In the genomic region with DNA sequence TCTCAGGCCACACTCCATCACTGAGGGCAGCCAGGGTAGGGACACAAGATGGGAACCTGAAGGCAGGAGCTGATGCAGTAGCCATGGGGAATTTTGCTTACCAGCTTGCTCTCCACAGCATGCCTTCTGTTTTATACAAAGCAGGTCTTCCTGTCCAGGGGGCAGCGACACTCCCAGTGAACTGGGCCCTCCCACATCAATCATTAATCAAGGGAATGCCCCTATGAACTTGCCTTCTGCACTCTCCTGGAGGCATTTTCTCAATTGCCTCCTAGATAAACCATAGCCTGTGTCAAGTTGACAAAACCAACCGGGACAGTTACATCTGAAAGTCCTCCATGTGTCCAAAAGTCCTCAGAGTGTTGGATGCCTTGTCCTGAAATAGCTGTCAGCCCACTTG, we compare ENCODE assay signal across 24 mouse cellular contexts. TPM values are rescaled to one million over a fixed set of nuclear protein-coding genes. Genes with fewer than 3 reads are reported as not detected.
A peak's percentile ranks its signal among the peaks of the same experiment; 100 is the strongest.
DNase-seq lines count a peak whose midpoint lies in the region; ATAC-seq and TF ChIP-seq lines count a peak whose summit lies in the region.
"Had no signal": no experiment of that assay in that cellular context is flagged by ENCODE, and none has a peak within 500 bp of the region (broad histone marks: within the 10 kb centered on the region; RNA-seq: fewer than 3 reads in every experiment).

No protein-coding gene starts in this region.

- H3K4me1 ChIP-seq in liver, adult 2 months (ENCODE audit: control insufficient read depth, insufficient read depth, low read length): peaks cover 2% of the 10 kb centered on the region; the same call in 1 of the 2 replicates
- 0 out of 2 replicates have a peak, but pooled peaks cover 3% of the 10 kb centered on the region for H3K4me1 ChIP-seq in liver, embryonic 11.5 days (replicated peaks; ENCODE audit: control insufficient read depth, insufficient read depth, low read length)
- H3K4me1 ChIP-seq: hindbrain, embryonic 12.5 days; limb, embryonic 15.5 days had no signal

- intact Hi-C loops in left cerebral cortex, postnatal 36 days (cut with DNase I): no loop called here

- no peaks in the 10 kb centered on the region for H3K79me2 ChIP-seq in liver, adult 2 months (ENCODE audit: control insufficient read depth, insufficient read depth, low read length)

- H3K9ac ChIP-seq in liver, adult 2 months (ENCODE audit: low read depth, low read length): no peak overlapping the region
- H3K9ac ChIP-seq in liver, embryonic 11.5 days (ENCODE audit: low read depth, low read length): no peak overlapping the region
- H3K9ac ChIP-seq: forebrain, postnatal 0 days; heart, embryonic 13.5 days; hindbrain, embryonic 12.5 days; limb, embryonic 15.5 days had no signal

- H3K36me3 ChIP-seq in liver, adult 2 months (ENCODE audit: control insufficient read depth, insufficient read depth, low read length): no peaks in the 10 kb centered on the region
- no peaks in the 10 kb centered on the region for H3K36me3 ChIP-seq in liver, embryonic 11.5 days (ENCODE audit: control insufficient read depth, insufficient read depth, low read length)
- H3K36me3 ChIP-seq: embryonic facial prominence, embryonic 10.5 days; heart, embryonic 13.5 days; hindbrain, embryonic 12.5 days; limb, embryonic 15.5 days; midbrain, embryonic 10.5 days had no signal

- no peak overlapping the region for H3K4me2 ChIP-seq in liver, embryonic 11.5 days
- H3K4me2 ChIP-seq: heart, embryonic 13.5 days; hindbrain, embryonic 12.5 days; limb, embryonic 15.5 days had no signal

- no peaks in the 10 kb centered on the region for H3K9me3 ChIP-seq in liver, embryonic 11.5 days (ENCODE audit: control insufficient read depth, low read length)
- H3K9me3 ChIP-seq: embryonic facial prominence, embryonic 10.5 days; heart, embryonic 13.5 days; hindbrain, embryonic 12.5 days; limb, embryonic 15.5 days; midbrain, embryonic 10.5 days had no signal

- no peaks in the 10 kb centered on the region for H3K27me3 ChIP-seq in liver, adult 2 months (ENCODE audit: control insufficient read depth, insufficient read depth, low read length)
- H3K27me3 ChIP-seq in liver, embryonic 11.5 days (replicated peaks; ENCODE audit: control insufficient read depth, insufficient read depth, low read length): peaks cover 6% of the 10 kb centered on the region; the same call in 1 of the 2 replicates

- no peak overlapping the region for H3K4me3 ChIP-seq in liver, adult 2 months (ENCODE audit: insufficient read depth, low read depth, low read length)
- H3K4me3 ChIP-seq in liver, embryonic 11.5 days (ENCODE audit: low read depth, low read length): no peak overlapping the region
- H3K4me3 ChIP-seq: embryonic facial prominence, embryonic 10.5 days; heart, adult 2 months; heart, embryonic 13.5 days; hindbrain, embryonic 12.5 days; limb, embryonic 15.5 days; midbrain, embryonic 10.5 days had no signal

- no peak for TF ChIP-seq POLR2A in liver, adult 2 months (IDR thresholded peaks at IDR 0.05; ENCODE audit: extremely low read depth, insufficient read depth, low read length)

- no peak overlapping the region for H3K27ac ChIP-seq in liver, adult 2 months (replicated peaks; ENCODE audit: insufficient read depth, low read depth, low read length)
- no peak overlapping the region for H3K27ac ChIP-seq in liver, embryonic 11.5 days (ENCODE audit: low read depth, low read length)
- H3K27ac ChIP-seq: embryonic facial prominence, embryonic 10.5 days; heart, adult 2 months; heart, embryonic 13.5 days; hindbrain, embryonic 12.5 days; limb, embryonic 15.5 days; midbrain, embryonic 10.5 days had no signal

- no peak for ATAC-seq in liver, embryonic 11.5 days (replicated peaks; ENCODE audit: low FRiP score)
- ATAC-seq in inflammation-experienced regulatory T-cells, adult 6 months: no peak
- ATAC-seq: forebrain, postnatal 0 days had no signal

- WGBS in liver, adult 2 months: 9% methylated on average over 2 of the region's 2 CpGs
- WGBS in liver, embryonic 11.5 days: 34% methylated on average over 2 of the region's 2 CpGs

- no peak for TF ChIP-seq CTCF in liver, adult 2 months (IDR thresholded peaks at IDR 0.05; ENCODE audit: low read depth, low read length)

- peak; percentile 56 for DNase-seq in liver, adult 2 months (ENCODE audit: extremely low read depth, low read depth, low spot score)
- no peak for DNase-seq in liver, embryonic 11.5 days (ENCODE audit: low spot score)
- DNase-seq in kidney, adult 8-10 months: peak; percentile 80 to 81
- DNase-seq in kidney, postnatal 14 days: peak; percentile 74
- no peak for DNase-seq in left cerebral cortex, postnatal 36 days (ENCODE audit: low spot score in 2 of 2)
- no peak for DNase-seq in thymus, postnatal 36 days
- DNase-seq: adrenal gland, postnatal 25 days; cerebellum, adult 8-10 months; forebrain, postnatal 0 days; gastrocnemius, postnatal 36 days; heart, adult 2 months; heart, postnatal 14 days; layer of hippocampus, adult 9-11 months; left cerebral cortex, postnatal 4 days; lung, adult 18-20 months; lung, postnatal 10 days; right cerebral cortex, postnatal 4 days; thymus, postnatal 25 days had no signal

RNA-seq across cellular contexts. Expression of a gene that starts 6.1 kb away (rescaled TPM):
- under 0.01 and 0.20 TPM in 2 replicates for total RNA-seq in liver, adult 2 months (2014; rRNA removed)
- 0.02 TPM in 1 of 2 replicates, not detected in the other for polyA plus RNA-seq in liver, adult 2 months (2012; rRNA removed)
- polyA plus RNA-seq in liver, embryonic 11.5 days (2014; fragmentation: Nextera tagmentation; extraction: Ambion mirVana): 0.86 and 1.2 TPM in 2 replicates
- 10 to 100 TPM; 46.3 to 64.0 TPM for total RNA-seq in left cerebral cortex, postnatal 36 days (2021)
- polyA plus RNA-seq in inflammation-experienced regulatory T-cells, adult 6 months (2017; shearing (Covaris generic)): under 1 TPM; 0.14 to 0.94 (median 0.25) TPM

Comparison
In these comparisons a context has a peak if more than half of its experiments do, and no peak if none do; other contexts are left out.
1. DNase-seq: peak in liver, adult 2 months (single experiment), kidney, adult 8-10 months (2 of 2) and kidney, postnatal 14 days (single experiment); none in liver, embryonic 11.5 days (single experiment), left cerebral cortex, postnatal 36 days (0 of 2) and thymus, postnatal 36 days (0 of 2).